Mouse (Mus musculus) ovary, postnatal 14 days (tissue): ENCODE results near the gene Kmo.
A peak's percentile ranks its signal among the peaks of the same experiment; 100 is the strongest.

Experiments
- DNase-seq: peaks from one replicate; pipeline ENCODE4 v3.0.0; 2022; ENCODE audit warnings: low spot score

Gene Kmo

GRCm38 (mm10) chr1:175619814-175620431 lies at the start of gene Kmo:
TSS of gene Kmo (plus strand) at chr1:175620381.
- no peak for DNase-seq

GRCm38 (mm10) chr1:175574129-175574528 lies 46.1 kb upstream of the Kmo start:
- no peak for DNase-seq

GRCm38 (mm10) chr1:175578425-175579096 lies 41.6 kb upstream of the Kmo start:
- DNase-seq, result no peak

GRCm38 (mm10) chr1:175579598-175580235 lies 40.5 kb upstream of the Kmo start:
- DNase-seq, result no peak

DNA sequence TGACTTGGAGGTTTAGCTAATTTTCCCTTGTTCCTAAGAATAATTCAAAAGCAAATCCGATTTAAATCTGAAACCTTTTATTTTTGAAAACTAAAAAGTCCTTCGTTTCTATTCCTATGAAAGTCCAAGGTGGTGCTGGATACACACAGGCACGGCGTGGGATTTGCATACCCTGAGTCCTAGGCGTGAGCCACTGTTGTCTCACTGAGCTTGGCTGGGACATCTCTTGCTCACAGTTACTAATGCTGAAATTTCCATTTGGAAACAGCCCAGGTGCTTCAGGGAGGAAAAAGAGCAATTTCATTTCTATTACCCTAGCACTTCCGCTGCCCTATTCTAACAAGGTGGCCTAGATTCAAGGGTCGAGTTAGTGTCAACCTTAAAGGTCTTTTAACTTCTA lies 39.8 kb upstream of the Kmo start:
- no peak for DNase-seq

GRCm38 (mm10) chr1:175582799-175583198 lies 37.4 kb upstream of the Kmo start:
- no peak for DNase-seq

- no peak for DNase-seq
These were observed 34.9 kb upstream of the Kmo start for GRCm38 (mm10) chr1:175585267-175585666.

- DNase-seq, result no peak
These were observed 33.5 kb upstream of the Kmo start for GRCm38 (mm10) chr1:175586656-175587055.

DNA sequence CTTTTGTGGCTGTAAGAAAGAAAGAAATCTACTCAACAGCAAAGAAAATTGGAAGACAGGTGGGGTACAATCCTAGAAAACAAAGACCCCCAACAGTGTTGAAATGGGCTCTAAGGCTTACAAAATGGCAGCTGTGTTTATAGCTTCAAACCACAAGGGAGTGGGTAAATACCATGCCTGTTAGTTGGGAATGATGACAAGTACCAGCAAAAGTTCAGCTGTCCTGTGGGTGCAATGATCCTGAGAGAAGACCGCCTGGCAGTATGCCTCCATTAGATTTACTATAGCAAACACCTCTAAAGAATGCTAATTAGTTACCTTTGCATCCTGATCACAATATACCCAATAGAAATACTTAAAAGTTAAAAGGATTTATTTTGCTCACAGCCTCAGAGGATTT lies 27.3 kb upstream of the Kmo start:
- DNase-seq, result no peak

- no peak for DNase-seq
These were observed 17.9 kb upstream of the Kmo start for GRCm38 (mm10) chr1:175602231-175602630.

- DNase-seq, result no peak
These were observed 16.8 kb upstream of the Kmo start for GRCm38 (mm10) chr1:175603390-175603789.

DNA sequence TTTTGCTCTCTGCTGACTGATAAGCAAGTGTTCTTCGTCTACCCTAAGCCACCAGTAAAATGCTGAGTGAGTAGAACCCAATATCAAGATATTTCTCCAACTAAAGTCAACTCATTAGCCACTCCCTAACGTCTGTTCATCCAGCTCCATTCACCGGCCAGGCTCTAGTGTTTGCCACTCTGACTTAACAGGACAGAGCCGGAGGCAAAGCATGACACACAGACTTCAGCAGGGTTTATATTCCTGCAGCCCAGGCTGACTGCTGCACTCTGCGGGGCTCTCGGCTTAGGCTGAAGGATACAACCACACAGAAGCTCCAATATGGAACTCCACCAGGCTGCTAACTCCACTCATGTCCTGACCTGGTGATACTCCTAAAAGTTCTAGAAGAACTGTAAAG lies 12.9 kb upstream of the Kmo start:
- no peak for DNase-seq

DNA sequence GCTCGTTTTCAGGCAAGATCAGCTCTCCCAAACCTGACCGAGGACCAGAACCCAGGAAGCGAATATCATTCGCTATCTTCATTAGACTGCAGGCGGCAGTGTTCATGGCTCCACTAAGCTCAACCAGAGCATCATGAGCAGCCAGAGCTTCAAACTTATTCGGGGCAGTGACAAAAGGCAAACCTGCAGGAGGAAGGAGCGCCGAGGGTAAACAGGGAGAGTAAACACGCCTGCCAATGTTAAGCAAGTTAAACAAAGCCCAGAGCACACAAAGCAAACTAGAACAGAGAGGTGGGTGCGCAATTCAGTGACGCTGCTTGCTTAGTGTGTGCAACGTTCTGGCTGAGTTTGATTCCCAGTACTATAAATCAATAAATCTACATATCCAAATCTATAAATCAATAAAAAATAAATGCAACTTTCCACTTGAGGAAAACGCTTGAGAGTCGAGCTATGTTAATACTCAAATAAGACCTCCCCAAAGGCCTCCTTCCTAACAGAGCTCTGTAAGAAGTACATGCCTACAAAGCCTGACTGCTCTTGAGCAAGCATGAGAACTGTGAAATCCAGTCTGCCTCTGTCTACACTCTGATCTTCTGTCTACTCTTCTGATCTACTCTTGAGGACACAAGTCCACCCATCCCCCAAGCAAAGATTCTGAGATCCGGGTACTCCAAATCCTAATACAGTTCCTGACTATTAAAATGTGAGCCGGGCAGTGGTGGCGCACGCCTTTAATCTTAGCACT lies 12.2 kb upstream of the Kmo start:
- no peak for DNase-seq

DNA sequence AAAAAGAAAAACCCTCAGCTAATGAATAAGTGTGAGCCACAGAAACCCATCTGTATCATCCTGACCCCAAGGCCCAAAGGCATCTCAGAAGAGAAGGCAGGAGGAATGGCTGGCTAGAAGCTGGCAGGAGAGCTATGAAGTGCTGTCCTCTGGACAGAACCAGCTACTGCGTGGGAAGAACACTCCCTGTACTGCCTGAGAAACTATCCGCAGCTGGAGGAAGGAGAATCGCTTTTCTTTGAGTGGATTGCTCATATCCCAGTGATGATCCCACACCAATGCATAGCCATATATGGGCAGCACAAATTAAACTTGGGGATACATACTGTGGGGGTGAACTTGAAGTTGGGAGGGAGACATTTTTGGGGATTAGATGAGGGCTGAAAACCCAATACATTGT lies 11.5 kb upstream of the Kmo start:
- no peak for DNase-seq

GRCm38 (mm10) chr1:175614992-175615391 lies 5.2 kb upstream of the Kmo start:
- DNase-seq, result no peak

GRCm38 (mm10) chr1:175623656-175624055 lies 3.5 kb downstream of the Kmo start:
- no peak for DNase-seq

- peak; percentile 91 for DNase-seq
These were observed 5.2 kb downstream of the Kmo start, which contains the start of gene Fh1 for GRCm38 (mm10) chr1:175625257-175625879. TSS of gene Fh1 (minus strand) at chr1:175625635.

DNA sequence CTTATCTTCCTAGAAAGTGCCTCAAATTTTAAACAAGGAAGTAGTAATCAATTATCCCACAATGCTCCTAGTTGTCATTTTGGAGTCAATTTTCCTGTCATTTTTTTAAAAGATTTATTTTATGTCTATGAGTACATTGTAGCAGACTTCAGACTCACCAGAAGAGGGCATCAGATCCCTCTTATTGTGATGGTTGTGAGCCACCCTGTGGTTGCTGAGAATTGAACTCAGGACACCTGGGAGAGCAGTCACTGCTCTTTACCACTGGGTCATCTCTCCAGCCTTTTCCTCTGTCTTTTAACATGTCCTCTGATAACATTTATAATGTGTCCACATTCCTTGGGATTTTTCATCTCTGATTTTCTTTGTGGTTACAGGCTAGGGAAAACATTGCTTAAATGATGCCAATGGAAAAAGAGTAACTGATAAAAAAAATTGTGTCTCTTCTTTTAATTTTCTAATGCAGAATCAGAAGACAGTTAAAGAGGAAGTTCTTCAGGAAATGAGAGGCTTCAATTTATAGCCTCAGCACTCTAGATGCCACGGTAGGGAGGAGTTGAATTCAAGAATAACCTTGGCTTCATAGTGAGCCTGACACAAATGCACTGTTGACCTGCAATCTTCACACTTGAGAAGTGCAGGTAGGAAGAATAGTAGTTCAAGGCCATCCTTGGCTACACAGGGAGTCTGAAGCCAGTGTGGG lies 6.0 kb downstream of the Kmo start:
- no peak for DNase-seq

DNA sequence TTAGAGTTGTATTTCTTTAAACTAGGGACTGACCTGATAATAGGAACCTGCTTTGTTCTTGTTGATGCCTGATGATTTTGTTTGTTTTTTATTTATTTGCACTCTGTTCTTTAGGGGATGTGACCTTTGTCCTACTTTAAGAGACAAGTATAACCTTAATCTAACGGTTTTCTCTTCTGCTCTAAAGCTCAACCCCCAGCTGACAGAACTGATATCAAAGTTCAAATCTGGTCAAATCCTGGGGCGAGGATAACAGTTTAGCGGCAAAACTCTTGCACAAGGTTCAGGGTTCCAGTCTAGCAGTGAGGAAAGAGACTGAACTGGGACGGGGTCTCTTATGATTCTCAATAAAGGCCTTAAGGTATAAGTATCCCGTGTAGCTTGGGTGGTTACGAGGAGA lies 9.1 kb downstream of the Kmo start:
- no peak for DNase-seq

- no peak for DNase-seq
These were observed 10.2 kb downstream of the Kmo start for GRCm38 (mm10) chr1:175630345-175630744.

- no peak for DNase-seq
These were observed 10.9 kb downstream of the Kmo start for GRCm38 (mm10) chr1:175631080-175631479.
